Mouse (Mus musculus) cerebellum, postnatal 25 days (tissue): ENCODE results near the gene Rpgrip1.

Experiments used
- DNase-seq, 2 experiments: peaks; one replicate each; pipeline ENCODE4 v3.0.0; 2021; ENCODE audit warnings: mixed read lengths in 2 of 2

Rpgrip1 gene

GRCm38 (mm10) chr14:52198141-52198540 lies 87.6 kb downstream of the Rpgrip1 start:
- no peak for DNase-seq

GRCm38 (mm10) chr14:52199412-52199811 lies 88.9 kb downstream of the Rpgrip1 start:
- DNase-seq, result no peak
